Mouse (Mus musculus) lung, postnatal 10 days (tissue): ENCODE data around the gene Vps8.

Experiments
- DNase-seq: peaks from one replicate; pipeline ENCODE4 v3.0.0; 2021

Gene Vps8

DNA sequence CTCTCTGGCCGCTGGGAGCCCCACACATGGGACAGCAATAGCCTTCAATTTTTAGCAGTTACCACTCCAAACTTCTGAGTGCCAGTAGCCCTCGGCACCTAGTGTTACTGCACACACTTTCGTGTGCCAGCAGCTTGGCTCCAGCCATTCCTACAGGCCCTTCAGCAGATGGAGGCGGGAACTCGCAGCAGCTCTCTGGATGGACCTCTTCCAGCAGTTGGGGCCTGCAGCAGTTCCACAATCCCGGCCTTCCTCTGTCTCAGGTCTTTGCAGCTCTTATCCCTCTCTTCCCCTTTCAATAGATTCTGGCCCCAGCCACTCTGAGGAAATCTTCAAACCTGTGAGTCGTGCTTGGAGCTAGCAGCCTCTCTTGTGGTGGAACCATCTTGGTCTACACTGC, 253.9 kb downstream of the Vps8 start:
- DNase-seq = no peak

DNA sequence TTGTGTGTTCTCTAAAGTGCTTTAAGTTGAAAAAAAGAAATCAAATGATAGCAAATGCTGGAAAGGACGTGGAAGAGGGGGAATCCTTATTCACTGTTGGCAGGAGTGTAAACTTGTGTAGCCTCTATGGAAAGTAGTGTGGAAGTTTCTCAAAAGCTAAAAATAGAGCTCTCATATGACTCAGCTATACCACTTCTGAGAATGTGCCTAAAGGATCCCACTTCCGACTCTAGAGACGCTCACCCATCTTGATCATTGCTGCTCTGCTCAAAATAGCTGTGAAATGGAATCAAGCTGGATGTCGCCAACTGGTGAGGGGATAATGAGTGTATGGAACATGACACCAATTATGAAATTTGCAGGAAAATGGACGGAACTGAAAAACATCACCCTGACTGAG, 264.5 kb downstream of the Vps8 start:
- no peak for DNase-seq

DNA sequence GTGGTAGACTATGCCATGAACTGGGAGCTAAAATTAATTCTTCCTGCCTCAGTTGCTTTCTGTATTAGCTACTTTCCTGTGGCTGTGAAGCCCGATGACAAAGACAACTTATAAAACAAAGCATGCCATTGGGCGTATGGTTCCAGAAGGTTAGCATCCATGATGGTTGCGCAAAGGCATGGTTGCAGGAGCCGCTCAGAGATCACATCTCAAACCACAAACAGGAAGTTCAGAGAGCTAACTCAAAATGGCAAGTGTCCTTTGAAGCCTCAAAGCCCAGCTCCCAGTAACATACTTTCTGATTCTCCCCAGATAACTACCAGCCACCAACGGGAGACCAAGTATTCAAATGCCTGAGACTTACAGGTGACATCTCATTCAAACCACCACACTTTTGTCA, 266.2 kb downstream of the Vps8 start:
- no peak for DNase-seq

DNA sequence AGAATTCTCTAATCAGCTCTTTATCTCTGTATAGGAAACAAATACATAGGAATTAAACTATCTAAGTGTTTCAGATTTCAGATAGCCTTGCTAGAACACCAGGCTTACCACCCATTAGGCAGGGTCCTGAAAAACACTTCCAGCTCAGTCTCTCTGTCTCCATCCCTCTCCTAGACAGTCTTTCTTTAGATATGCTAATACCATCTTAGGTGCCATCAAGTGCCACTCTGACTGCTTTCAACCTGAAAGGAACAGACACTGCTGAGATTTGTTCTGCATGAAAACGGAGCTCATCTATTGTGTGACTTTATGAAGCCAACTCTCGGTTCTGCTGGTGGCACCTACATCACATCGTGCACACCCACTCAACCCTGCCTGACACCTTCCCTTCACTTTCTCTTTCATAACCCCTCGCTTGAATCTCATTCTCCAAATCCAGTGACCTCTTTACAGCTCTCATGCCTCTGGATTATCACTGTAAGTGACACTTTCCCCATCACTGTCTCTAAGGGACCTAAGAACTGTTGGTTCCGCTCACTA, 267.4 kb downstream of the Vps8 start:
- DNase-seq = no peak

DNA sequence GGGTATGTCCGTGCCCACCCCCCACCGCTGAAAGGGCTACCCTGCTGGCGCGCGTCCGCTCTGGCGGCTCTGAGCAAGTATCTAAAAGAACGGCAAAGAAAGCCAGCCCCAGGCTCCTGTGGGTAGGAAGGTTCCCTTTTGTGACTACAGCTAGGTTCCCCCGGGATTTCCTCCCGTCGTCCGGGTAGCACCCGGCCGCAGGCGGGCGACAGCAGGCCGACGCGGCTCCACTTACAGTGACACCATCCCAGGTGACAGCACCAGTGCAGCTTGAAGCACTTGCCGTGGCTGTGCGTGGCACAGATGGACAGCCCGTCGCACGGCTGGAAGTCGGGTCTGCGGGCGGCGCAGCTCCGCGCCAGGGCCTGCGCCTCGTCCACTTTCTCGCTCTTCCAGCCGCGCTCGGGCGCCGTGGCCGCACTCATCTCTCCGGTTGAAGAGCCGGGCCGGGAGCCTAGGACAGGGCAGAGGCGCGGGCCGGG, 271.1 kb downstream of the Vps8 start:
- peak; percentile 60 for DNase-seq
